Mouse (Mus musculus) hindbrain, embryonic 13.5 days (tissue): ENCODE measurements at regions not wholly inside any gene's neighbourhood (a gene's known extent, or its start where the extent isn't known, plus 50 kb on each side); places are given as distances from the start of the nearest gene placed in this dataset.

Experiments
- ATAC-seq: fragments of 200-750 bp; cut with Nextera tagmentation; 2 replicates; pipeline ENCODE4 v1.8.0; 2017; ENCODE audit warnings: moderate TSS enrichment; ENCODE audit not compliant: low FRiP score
- H3K27ac ChIP-seq: fragments of 300-500 bp; sonication (generic); 2 replicates; pipeline ENCODE4 v1.5.1; 2015; ENCODE audit warnings: inconsistent platforms, mild to moderate bottlenecking, moderate library complexity
- H3K27me3 ChIP-seq: fragments of 300-500 bp; sonication (generic); 2 replicates; pipeline ENCODE4 v1.6.1; 2015; ENCODE audit warnings: mild to moderate bottlenecking, inconsistent platforms
- H3K36me3 ChIP-seq: fragments of 300-500 bp; sonication (generic); 2 replicates; pipeline ENCODE4 v1.6.1; 2015; ENCODE audit warnings: mild to moderate bottlenecking, inconsistent platforms
- H3K4me1 ChIP-seq: fragments of 300-500 bp; sonication (generic); replicated peaks from 2 replicates; pipeline ENCODE4 v1.6.1; 2015; ENCODE audit warnings: inconsistent platforms
- H3K4me2 ChIP-seq: fragments of 300-500 bp; sonication (generic); 2 replicates; pipeline ENCODE4 v1.6.1; 2015; ENCODE audit warnings: inconsistent platforms, mild to moderate bottlenecking, moderate library complexity
- H3K4me3 ChIP-seq: fragments of 300-500 bp; sonication (generic); 2 replicates; pipeline ENCODE4 v1.5.1; 2015; ENCODE audit warnings: mild to moderate bottlenecking, inconsistent platforms
- H3K9ac ChIP-seq: fragments of 300-500 bp; sonication (generic); 2 replicates; pipeline ENCODE4 v1.6.1; 2015; ENCODE audit warnings: mild to moderate bottlenecking, inconsistent platforms
- H3K9me3 ChIP-seq: fragments of 300-500 bp; sonication (generic); 2 replicates; pipeline ENCODE4 v1.6.1; 2016; ENCODE audit warnings: inconsistent platforms
- WGBS: fragments of 180-500 bp; shearing (Covaris S2); methylation state at CpG from one replicate; pipeline ENCODE4 v1.1.7; 2015; 5-methylcytosine and 5-hydroxymethylcytosine counted together

- H3K27ac ChIP-seq = no peak overlapping the region
- no peaks in the 10 kb centered on the region for H3K4me1 ChIP-seq
- ATAC-seq = no peak
- WGBS = 70% methylated on average over 8 of the region's 8 CpGs
- no peaks in the 10 kb centered on the region for H3K36me3 ChIP-seq
- no peaks in the 10 kb centered on the region for H3K9me3 ChIP-seq
- H3K4me3 ChIP-seq = no peak overlapping the region
- no peak overlapping the region for H3K4me2 ChIP-seq
- no peaks in the 10 kb centered on the region for H3K27me3 ChIP-seq
- H3K9ac ChIP-seq = no peak overlapping the region
Observed at GRCm38 (mm10) chr2:171661896-171662511, 381.3 kb downstream of the Cbln4 start.

GRCm38 (mm10) chr2:171657125-171657524 is 386.1 kb downstream of the Cbln4 start:
- Histone ChIP-seq H3K27me3 (no peaks in the 10 kb centered on the region), H3K27ac (no peak overlapping the region), H3K4me1 (no peaks in the 10 kb centered on the region), H3K4me3 (no peak overlapping the region), H3K9ac (no peak overlapping the region), H3K36me3 (no peaks in the 10 kb centered on the region), H3K4me2 (no peak overlapping the region), H3K9me3 (no peaks in the 10 kb centered on the region)
- 63% methylated on average over 7 of the region's 7 CpGs for WGBS
- no peak for ATAC-seq

- H3K27ac ChIP-seq = no peak overlapping the region
- ATAC-seq = no peak
- H3K4me2 ChIP-seq = no peak overlapping the region
- no peak overlapping the region for H3K9ac ChIP-seq
- WGBS = 84% methylated on average over 4 of the region's 4 CpGs
- no peak overlapping the region for H3K4me3 ChIP-seq
- H3K27me3 ChIP-seq = no peaks in the 10 kb centered on the region
- H3K4me1 ChIP-seq = peaks cover 8% of the 10 kb centered on the region; the same call in 1 of the 2 replicates
- no peaks in the 10 kb centered on the region for H3K9me3 ChIP-seq
- no peaks in the 10 kb centered on the region for H3K36me3 ChIP-seq
Observed at GRCm38 (mm10) chr2:171641730-171642129, 401.5 kb downstream of the Cbln4 start.

GRCm38 (mm10) chr2:171640478-171640877 is 402.8 kb downstream of the Cbln4 start:
- no peak overlapping the region for H3K27ac ChIP-seq
- no peaks in the 10 kb centered on the region for H3K27me3 ChIP-seq
- 79% methylated on average over 9 of the region's 9 CpGs for WGBS
- H3K4me2 ChIP-seq = no peak overlapping the region
- H3K9ac ChIP-seq = no peak overlapping the region
- no peaks in the 10 kb centered on the region for H3K9me3 ChIP-seq
- no peak overlapping the region for H3K4me3 ChIP-seq
- H3K36me3 ChIP-seq = no peaks in the 10 kb centered on the region
- no peak for ATAC-seq
- peaks cover 8% of the 10 kb centered on the region; the same call in 1 of the 2 replicates for H3K4me1 ChIP-seq

GRCm38 (mm10) chr2:171638931-171639330 is 404.3 kb downstream of the Cbln4 start:
- H3K9me3 ChIP-seq = no peaks in the 10 kb centered on the region
- no peak for ATAC-seq
- no peak overlapping the region for H3K4me2 ChIP-seq

GRCm38 (mm10) chr2:171636837-171637236 is 406.4 kb downstream of the Cbln4 start:
- Histone ChIP-seq H3K27me3 (no peaks in the 10 kb centered on the region), H3K4me2 (no peak overlapping the region), H3K36me3 (no peaks in the 10 kb centered on the region), H3K4me1 (peaks cover 18% of the 10 kb centered on the region; the same call in 1 of the 2 replicates), H3K27ac (no peak overlapping the region), H3K9me3 (no peaks in the 10 kb centered on the region), H3K4me3 (no peak overlapping the region), H3K9ac (no peak overlapping the region)
- 38% methylated on average over 6 of the region's 6 CpGs for WGBS
- ATAC-seq = no peak

More at GRCm38 (mm10) chr2:171638931-171639330, 404.3 kb downstream of the Cbln4 start:
- H3K27me3 ChIP-seq = no peaks in the 10 kb centered on the region
- no peaks in the 10 kb centered on the region for H3K36me3 ChIP-seq
- H3K9ac ChIP-seq = no peak overlapping the region
- WGBS = 96% methylated on average over 6 of the region's 6 CpGs
- H3K27ac ChIP-seq = no peak overlapping the region
- H3K4me1 ChIP-seq = peaks cover 8% of the 10 kb centered on the region; the same call in 1 of the 2 replicates
- H3K4me3 ChIP-seq = no peak overlapping the region

- H3K36me3 ChIP-seq = no peaks in the 10 kb centered on the region
- H3K9me3 ChIP-seq = no peaks in the 10 kb centered on the region
- no peak for ATAC-seq
- 45% methylated on average over 15 of the region's 15 CpGs for WGBS
- no peak overlapping the region for H3K9ac ChIP-seq
- no peaks in the 10 kb centered on the region for H3K27me3 ChIP-seq
- no peak overlapping the region for H3K4me3 ChIP-seq
- no peak overlapping the region for H3K27ac ChIP-seq
- H3K4me1 ChIP-seq = peaks cover 22% of the 10 kb centered on the region; the same call in 1 of the 2 replicates
- H3K4me2 ChIP-seq = no peak overlapping the region
Observed at GRCm38 (mm10) chr2:171633355-171634097, 409.7 kb downstream of the Cbln4 start.

GRCm38 (mm10) chr2:171630101-171630715 is 413.1 kb downstream of the Cbln4 start:
- H3K9me3 ChIP-seq = no peaks in the 10 kb centered on the region
- H3K9ac ChIP-seq = no peak overlapping the region
- 84% methylated on average over 9 of the region's 9 CpGs for WGBS
- peaks cover 14% of the 10 kb centered on the region; the same call in 1 of the 2 replicates for H3K4me1 ChIP-seq
- H3K4me2 ChIP-seq = no peak overlapping the region
- H3K36me3 ChIP-seq = no peaks in the 10 kb centered on the region
- H3K4me3 ChIP-seq = no peak overlapping the region
- ATAC-seq = no peak
- no peak overlapping the region for H3K27ac ChIP-seq
- H3K27me3 ChIP-seq = no peaks in the 10 kb centered on the region

GRCm38 (mm10) chr2:171628182-171628850 is 414.9 kb downstream of the Cbln4 start:
- no peak for ATAC-seq

GRCm38 (mm10) chr2:171620668-171621067 is 422.6 kb downstream of the Cbln4 start:
- no peak overlapping the region for H3K4me2 ChIP-seq
- H3K9me3 ChIP-seq = no peaks in the 10 kb centered on the region
- H3K4me1 ChIP-seq = peaks cover 16% of the 10 kb centered on the region
- H3K27me3 ChIP-seq = no peaks in the 10 kb centered on the region
- no peaks in the 10 kb centered on the region for H3K36me3 ChIP-seq
- WGBS = 43% methylated on average over 5 of the region's 5 CpGs
- H3K9ac ChIP-seq = no peak overlapping the region
- H3K4me3 ChIP-seq = no peak overlapping the region
- H3K27ac ChIP-seq = no peak overlapping the region
- ATAC-seq = peak; percentile 61

More at GRCm38 (mm10) chr2:171628182-171628850, 414.9 kb downstream of the Cbln4 start:
- no peaks in the 10 kb centered on the region for H3K36me3 ChIP-seq
- H3K4me1 ChIP-seq = peaks cover 9% of the 10 kb centered on the region; the same call in 1 of the 2 replicates
- no peaks in the 10 kb centered on the region for H3K27me3 ChIP-seq
- no peaks in the 10 kb centered on the region for H3K9me3 ChIP-seq
- 93% methylated on average over 10 of the region's 10 CpGs for WGBS
- no peak overlapping the region for H3K4me3 ChIP-seq
- H3K4me2 ChIP-seq = no peak overlapping the region
- H3K9ac ChIP-seq = no peak overlapping the region
- no peak overlapping the region for H3K27ac ChIP-seq

- H3K27ac ChIP-seq = no peak overlapping the region
- ATAC-seq = peak; percentile 32; the same call in 1 of the 2 replicates
- H3K4me3 ChIP-seq = no peak overlapping the region
- H3K4me1 ChIP-seq = peaks cover 16% of the 10 kb centered on the region
- H3K4me2 ChIP-seq = no peak overlapping the region
- no peak overlapping the region for H3K9ac ChIP-seq
- 66% methylated on average over 2 of the region's 2 CpGs for WGBS
- no peaks in the 10 kb centered on the region for H3K36me3 ChIP-seq
- H3K27me3 ChIP-seq = no peaks in the 10 kb centered on the region
- H3K9me3 ChIP-seq = no peaks in the 10 kb centered on the region
Observed at GRCm38 (mm10) chr2:171620253-171620652, 423.0 kb downstream of the Cbln4 start.

- H3K9me3 ChIP-seq = no peaks in the 10 kb centered on the region
- no peak overlapping the region for H3K4me2 ChIP-seq
- no peak overlapping the region for H3K27ac ChIP-seq
- no peak for ATAC-seq
- H3K36me3 ChIP-seq = no peaks in the 10 kb centered on the region
- H3K27me3 ChIP-seq = no peaks in the 10 kb centered on the region
- no peak overlapping the region for H3K9ac ChIP-seq
- H3K4me1 ChIP-seq = peaks cover 16% of the 10 kb centered on the region
- H3K4me3 ChIP-seq = no peak overlapping the region
- WGBS = 80% methylated on average over 4 of the region's 4 CpGs
Observed at GRCm38 (mm10) chr2:171618771-171619170, 424.5 kb downstream of the Cbln4 start.
